Mouse (Mus musculus) gastrocnemius, postnatal 10 days (tissue): ENCODE data around the gene Sf1. TPM values are rescaled to one million over a fixed set of nuclear protein-coding genes. Genes with fewer than 3 reads are reported as not detected.
A peak's percentile ranks its signal among the peaks of the same experiment; 100 is the strongest.

Experiments
- DNase-seq: peaks from one replicate; pipeline ENCODE4 v3.0.0; 2021; ENCODE audit warnings: mixed read lengths
- microRNA-seq, 2 experiments: library from miRNA; unstranded; fragments of <30 nt; microRNA quantifications; one replicate each; pipeline ENCODE4 v1.2.0; 2021
- total RNA-seq, 2 experiments: library from RNA; stranded (reverse); gene quantifications; 2 replicates each; pipeline ENCODE4 v1.2.3; 2021

Gene Sf1
- total RNA-seq, 2 experiments from 2014 or later, result 88.6 to 123 TPM

GRCm38 (mm10) chr19:6420481-6421210 is 57.2 kb downstream of the Sf1 start:
- DNase-seq, result no peak

- no peak for DNase-seq
These were observed 57.7 kb downstream of the Sf1 start for GRCm38 (mm10) chr19:6421211-6421590.

- no peak for DNase-seq
These were observed 58.5 kb downstream of the Sf1 start for GRCm38 (mm10) chr19:6422014-6422413.

GRCm38 (mm10) chr19:6423241-6423640 is 59.8 kb downstream of the Sf1 start:
- DNase-seq, result no peak

- DNase-seq, result no peak
These were observed 60.8 kb downstream of the Sf1 start for GRCm38 (mm10) chr19:6424137-6424881.

- no peak for DNase-seq
These were observed 62.1 kb downstream of the Sf1 start for GRCm38 (mm10) chr19:6425595-6425994.

GRCm38 (mm10) chr19:6426703-6427500 is 63.4 kb downstream of the Sf1 start:
- DNase-seq, result peak; percentile 60

Small RNAs within 50 kb of the gene (microRNA-seq; reads per million reads assigned to microRNA genes)
- 0 to 0.25 reads per million in 2 experiments for gene Mir6989

Other genes with a start within 250 kb of the Sf1 start
- gene Sac3d1, start 245.0 kb upstream of the Sf1 start, total RNA-seq, result 10 to 100 TPM; 12.4 to 13.9 TPM
- 10 to 100 TPM; 12.0 to 14.6 TPM for gene Snx15, start 235.4 kb upstream of the Sf1 start, total RNA-seq
- gene Batf2, start 222.7 kb upstream of the Sf1 start, total RNA-seq, result under 1 TPM; 0.23 to 0.41 TPM
- 10 to 100 TPM; 56.4 to 65.4 TPM for gene Arl2, start 222.1 kb upstream of the Sf1 start, total RNA-seq
- gene Majin, start 179.3 kb upstream of the Sf1 start, total RNA-seq, result not detected
- gene Gpha2, start 137.3 kb upstream of the Sf1 start, total RNA-seq, result not detected
- 10 to 100 TPM; 24.3 to 25.4 TPM for gene Ppp2r5b, start 127.8 kb upstream of the Sf1 start, total RNA-seq
- 10 to 100 TPM; 13.2 to 15.0 TPM for gene Atg2a, start 122.0 kb upstream of the Sf1 start, total RNA-seq
- gene Ehd1, start 87.0 kb upstream of the Sf1 start, total RNA-seq, result 10 to 100 TPM; 54.0 to 64.8 TPM
- 1 to 10 TPM; 4.2 to 4.5 TPM for gene Cdc42bpg, start 57.2 kb upstream of the Sf1 start, total RNA-seq
- gene Men1, start 28.7 kb upstream of the Sf1 start, total RNA-seq, result 10 to 100 TPM; 11.3 to 12.9 TPM
- 10 to 100 TPM; 11.9 to 19.3 TPM for gene Map4k2, start 22.6 kb upstream of the Sf1 start, total RNA-seq
- gene Pygm, start 20.7 kb downstream of the Sf1 start, total RNA-seq, result 1,000 to 10,000 TPM; 3,066 to 3,425 TPM
- 10 to 100 TPM; 30.5 to 31.4 TPM for gene Rasgrp2, start 35.6 kb downstream of the Sf1 start, total RNA-seq
- 1 to 10 TPM; 3.1 to 3.3 TPM for gene Nrxn2, start 55.0 kb downstream of the Sf1 start, total RNA-seq
- not detected for gene Slc22a12, start 179.3 kb downstream of the Sf1 start, total RNA-seq